Mouse (Mus musculus): ENCODE measurements around the gene Fam57b.

- TF ChIP-seq ZC3H11A (IDR thresholded peaks at IDR 0.05; ENCODE audit: borderline replicate concordance, low read depth, low read length) (no peak), HCFC1 (IDR thresholded peaks at IDR 0.05; ENCODE audit: borderline replicate concordance, insufficient read depth, low read length) (no peak), ZNF384 (IDR thresholded peaks at IDR 0.05; ENCODE audit: low read depth, low read length) (no peak), MAFK (IDR thresholded peaks at IDR 0.05; ENCODE audit: insufficient read depth, low read depth, low read length) (no peak)
Observed at GRCm38 (mm10) chr7:126856741-126857420, 59.4 kb downstream of the Fam57b start.

All from ES-E14 (cell line).